Mouse (Mus musculus): ENCODE results near the gene Smim5. TPM values are rescaled to one million over a fixed set of nuclear protein-coding genes. Genes with fewer than 3 reads are reported as not detected.
"Not testable (repeated sequence)": the region's sequence is repeated elsewhere in the genome, so short reads cannot be mapped to it uniquely, and the experiment has no call there.

Gene Smim5
- total RNA-seq (2021) = under 1 TPM in 1 of 2 experiments, not detected in 1; 0.52 TPM
- long read RNA-seq, experiment 1 = 0 reads
- long read RNA-seq, experiment 2 = 0 reads

DNA sequence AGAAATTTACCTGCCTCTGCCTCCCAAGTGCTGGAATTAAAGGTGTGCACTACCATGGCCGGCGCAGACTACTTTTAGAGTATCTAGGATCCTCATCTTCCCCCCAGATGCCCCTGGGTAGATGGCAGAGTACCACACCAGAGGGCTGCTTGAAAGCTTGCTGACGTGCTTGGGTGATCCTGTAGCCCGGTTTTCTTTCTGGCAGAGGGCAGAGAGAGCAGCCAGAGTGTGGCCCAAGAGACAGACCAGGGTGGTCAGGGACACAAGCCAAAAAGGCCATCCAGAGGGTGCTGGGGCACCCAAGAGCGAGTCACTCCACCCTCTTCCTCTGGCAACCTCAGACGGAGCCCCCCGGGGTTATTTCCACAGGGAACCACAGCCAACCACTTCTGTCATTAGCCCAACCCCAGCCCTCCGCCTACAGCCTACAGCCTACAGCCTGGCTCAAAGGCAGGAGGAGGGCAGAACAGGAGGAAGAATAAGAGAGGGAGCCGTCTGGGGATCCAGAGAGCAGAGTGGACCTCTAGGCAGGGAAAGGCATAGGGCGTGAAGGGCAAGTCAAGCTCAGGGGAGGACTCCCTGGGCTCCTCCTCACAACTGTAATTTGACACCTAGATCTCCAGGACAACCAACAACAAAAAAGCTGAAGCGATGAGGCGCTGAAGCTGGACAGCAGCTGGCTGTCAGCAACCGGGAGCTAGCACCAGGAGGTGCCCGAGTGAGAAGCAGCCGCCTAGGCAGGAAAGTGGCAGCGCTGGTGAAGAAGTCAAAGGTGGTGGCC, at the start of gene Smim5:
TSS of gene Smim5 (plus strand) at position 481 of the 781 bp plus-strand sequence.
- intact Hi-C loops (cut with DNase I) = no loop called here
- H3K27ac ChIP-seq = no peak within 1 kb of the TSS

DNA sequence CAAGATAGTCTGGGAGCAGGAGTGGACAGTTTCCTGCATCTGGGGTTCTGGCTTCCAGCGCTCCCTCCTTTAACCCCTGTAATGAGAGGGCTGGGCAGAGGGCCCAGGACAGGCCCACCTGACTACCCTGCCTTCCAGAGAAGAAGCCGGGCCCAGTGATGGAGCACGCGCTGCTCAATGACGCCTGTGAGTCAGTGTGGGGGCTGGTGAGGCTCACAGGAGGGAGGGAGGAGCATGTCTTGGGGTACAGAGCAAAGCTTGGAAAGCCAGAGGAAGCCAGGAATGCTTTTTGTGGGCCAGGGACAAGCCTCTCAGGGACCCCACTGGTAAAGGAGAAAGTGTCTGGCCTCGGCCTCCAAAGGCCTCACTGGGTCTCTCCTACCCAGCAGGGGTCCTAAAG, 45.1 kb upstream of the Smim5 start:
- DNase-seq (ENCODE audit: extremely low spot score in 1 of 2, low spot score in 2 of 2) = peak; percentile 32 to 35
- intact Hi-C loops (cut with DNase I) = no loop called here
- TF ChIP-seq CTCF (IDR thresholded peaks at IDR 0.05) = no peak
- no peak overlapping the region for H3K27ac ChIP-seq
- no peak overlapping the region for H3K4me3 ChIP-seq

More for the DNA sequence above, at the start of gene Smim5:
- no peak for TF ChIP-seq CTCF (IDR thresholded peaks at IDR 0.05)
- no peak within 1 kb of the TSS for H3K4me3 ChIP-seq
- DNase-seq (ENCODE audit: extremely low spot score in 1 of 2, low spot score in 2 of 2) = no peak

DNA sequence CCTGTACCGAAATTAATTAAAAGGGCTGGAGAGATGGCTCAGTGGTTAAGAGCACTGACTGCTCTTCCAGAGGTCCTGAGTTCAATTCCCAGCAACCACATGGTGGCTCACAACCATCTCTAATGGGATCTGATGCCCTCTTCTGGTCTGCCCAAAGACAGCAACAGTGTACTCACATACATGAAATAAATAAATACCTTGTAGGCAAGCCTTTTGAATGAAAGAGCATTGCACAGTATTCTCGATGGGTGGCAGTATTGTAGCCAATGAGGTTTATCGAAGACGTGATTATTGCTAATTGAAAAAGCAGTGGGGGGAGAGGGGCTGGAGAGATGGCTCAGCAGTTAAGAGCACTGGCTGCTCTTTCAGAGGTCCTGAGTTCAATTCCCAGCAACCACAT, 42.6 kb upstream of the Smim5 start:
- intact Hi-C loops (cut with DNase I); DNase-seq (ENCODE audit: extremely low spot score in 1 of 2, low spot score in 2 of 2); H3K27ac ChIP-seq; H3K4me3 ChIP-seq: not testable (repeated sequence)

DNA sequence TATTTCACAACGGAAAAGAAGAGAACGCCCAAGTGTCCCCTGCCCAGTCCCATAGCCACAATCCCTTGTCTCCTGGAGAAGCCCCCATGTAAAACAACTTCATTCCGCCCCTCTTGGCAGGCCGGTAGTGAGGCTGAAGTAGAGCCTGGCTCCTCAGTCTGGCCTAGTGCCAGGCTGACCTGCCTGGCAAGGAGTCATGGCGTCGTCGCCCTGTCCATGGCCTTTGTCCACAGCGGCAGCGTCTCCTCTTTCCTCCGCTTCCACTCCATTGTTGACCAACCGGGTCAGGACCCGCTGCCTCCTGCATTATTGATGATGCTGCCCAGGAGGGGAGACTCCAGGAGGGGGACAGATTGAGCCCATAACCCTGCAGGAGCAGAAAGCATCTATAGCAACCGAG, 41.8 kb upstream of the Smim5 start:
- no peak for DNase-seq (ENCODE audit: extremely low spot score in 1 of 2, low spot score in 2 of 2)
- no peak overlapping the region for H3K4me3 ChIP-seq
- intact Hi-C loops (cut with DNase I) = no loop called here
- no peak for TF ChIP-seq CTCF (IDR thresholded peaks at IDR 0.05)
- no peak overlapping the region for H3K27ac ChIP-seq

DNA sequence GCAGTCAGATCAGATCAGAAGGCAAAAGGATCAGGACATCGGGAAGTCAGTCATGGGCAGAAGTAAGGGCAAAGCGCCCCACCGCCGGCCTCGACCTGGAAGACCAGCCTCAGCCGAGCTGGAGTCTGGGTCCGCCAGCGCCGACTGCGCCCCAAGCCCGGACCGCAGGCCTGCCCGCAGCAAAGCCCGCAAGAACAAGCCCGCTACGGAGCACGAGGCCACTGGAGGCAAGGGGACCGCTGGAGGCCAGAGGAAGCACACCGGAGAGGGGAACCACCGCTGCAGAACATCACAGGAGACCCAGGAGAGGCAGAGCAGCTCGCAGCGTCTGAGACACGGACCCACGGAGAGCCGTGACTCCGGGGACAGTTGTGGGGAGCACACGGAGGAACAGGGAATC, 41.4 kb upstream of the Smim5 start, which contains the start of gene Myo15b:
TSS of gene Myo15b (plus strand) at position 53 of the 400 bp plus-strand sequence.
- intact Hi-C loops (cut with DNase I) = no loop called here
- H3K4me3 ChIP-seq = no peak within 1 kb of the TSS

DNA sequence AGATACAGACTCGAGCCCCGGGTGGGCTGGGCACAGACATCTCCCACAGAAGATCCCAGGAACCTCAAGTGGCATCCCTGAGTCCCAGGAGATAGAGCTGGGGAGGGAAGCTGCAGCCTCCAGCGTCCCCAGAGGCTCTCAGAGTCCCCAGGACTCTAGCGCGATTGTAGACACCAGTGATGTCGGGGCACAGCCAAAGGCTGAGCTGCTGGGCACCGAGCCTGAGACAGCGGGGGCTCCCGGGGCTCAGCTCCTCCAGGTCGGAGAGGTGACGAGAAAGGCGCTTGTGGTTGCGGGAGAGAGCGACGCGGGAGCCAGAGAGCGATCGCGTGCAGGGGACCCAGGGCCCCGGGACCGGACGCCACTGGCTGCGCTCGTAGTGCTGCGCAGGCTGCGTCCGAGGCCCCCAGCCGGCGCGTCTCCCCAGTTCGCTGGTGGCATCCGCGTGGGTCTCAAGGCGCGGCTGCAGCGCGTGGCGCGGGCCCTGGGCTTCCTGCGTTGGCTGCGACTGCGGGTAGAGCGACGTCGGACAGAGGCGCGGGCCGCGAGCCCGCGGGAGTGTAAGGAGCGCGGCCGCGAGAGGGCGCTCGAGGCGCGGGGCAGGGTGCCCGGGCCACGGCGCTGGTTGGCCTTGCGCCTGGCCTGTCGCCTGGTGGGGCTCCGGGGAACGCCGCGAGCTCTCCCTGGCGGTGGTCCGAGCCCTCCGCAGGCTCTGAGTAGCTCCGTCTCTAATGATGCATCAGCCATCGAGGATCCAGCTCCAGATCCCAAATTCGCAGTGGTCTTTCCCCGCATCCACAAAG, 40.4 kb upstream of the Smim5 start:
- DNase-seq (ENCODE audit: extremely low spot score in 1 of 2, low spot score in 2 of 2) = peak; percentile 73 to 75
- Histone ChIP-seq H3K4me3 (peak overlapping the region; percentile 31; the same call in 1 of the 2 replicates), H3K27ac (no peak overlapping the region)
- intact Hi-C loops (cut with DNase I) = no loop called here
- TF ChIP-seq CTCF (IDR thresholded peaks at IDR 0.05) = peak; percentile 83

More for the DNA sequence above, 41.4 kb upstream of the Smim5 start, which contains the start of gene Myo15b:
- no peak for DNase-seq (ENCODE audit: extremely low spot score in 1 of 2, low spot score in 2 of 2)
- TF ChIP-seq CTCF (IDR thresholded peaks at IDR 0.05) = no peak
- no peak within 1 kb of the TSS for H3K27ac ChIP-seq

DNA sequence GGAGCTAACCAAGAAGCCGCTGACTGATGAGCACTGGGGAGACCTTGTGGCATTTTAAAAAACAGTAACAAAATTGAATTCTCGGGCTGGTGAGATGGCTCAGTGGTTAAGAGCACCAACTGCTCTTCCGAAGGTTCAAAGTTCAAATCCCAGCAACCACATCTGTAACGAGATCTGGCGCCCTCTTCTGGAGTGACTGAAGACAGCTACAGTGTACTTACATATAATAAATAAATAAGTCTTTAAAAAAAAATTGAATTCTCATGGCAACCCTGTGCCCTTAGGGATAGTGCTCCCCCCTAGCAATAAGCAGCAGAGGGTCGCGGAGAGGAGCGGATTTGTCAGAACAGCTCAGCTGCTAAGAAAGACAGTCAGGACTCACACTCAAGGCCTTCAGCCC, 35.9 kb upstream of the Smim5 start:
- DNase-seq (ENCODE audit: extremely low spot score in 1 of 2, low spot score in 2 of 2) = no peak
- peak; percentile 25; the same call in 1 of the 2 replicates for TF ChIP-seq CTCF (IDR thresholded peaks at IDR 0.05)
- intact Hi-C loops (cut with DNase I) = no loop called here
- H3K27ac ChIP-seq = no peak overlapping the region
- H3K4me3 ChIP-seq = no peak overlapping the region

DNA sequence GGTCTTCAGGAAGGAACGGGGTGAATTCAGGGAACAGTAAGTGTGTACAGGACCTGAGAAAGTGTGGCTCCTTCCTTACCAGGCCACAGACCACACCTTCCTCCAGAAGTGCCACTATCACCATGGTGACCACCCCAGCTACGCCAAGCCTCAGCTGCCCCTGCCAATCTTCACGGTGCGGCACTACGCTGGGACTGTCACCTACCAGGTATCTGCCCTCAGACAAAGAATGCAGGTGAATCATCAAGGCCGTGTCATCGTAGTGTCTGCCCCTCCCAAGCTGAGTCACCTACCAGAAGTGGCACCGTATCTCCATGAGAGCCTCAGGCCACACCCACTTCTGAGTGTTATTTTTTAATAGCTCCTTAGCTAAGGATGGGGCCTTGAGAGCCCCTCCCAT, 30.4 kb upstream of the Smim5 start:
- no peak overlapping the region for H3K27ac ChIP-seq
- no peak for DNase-seq (ENCODE audit: extremely low spot score in 1 of 2, low spot score in 2 of 2)
- TF ChIP-seq CTCF (IDR thresholded peaks at IDR 0.05) = no peak
- intact Hi-C loops (cut with DNase I) = no loop called here
- H3K4me3 ChIP-seq = no peak overlapping the region

DNA sequence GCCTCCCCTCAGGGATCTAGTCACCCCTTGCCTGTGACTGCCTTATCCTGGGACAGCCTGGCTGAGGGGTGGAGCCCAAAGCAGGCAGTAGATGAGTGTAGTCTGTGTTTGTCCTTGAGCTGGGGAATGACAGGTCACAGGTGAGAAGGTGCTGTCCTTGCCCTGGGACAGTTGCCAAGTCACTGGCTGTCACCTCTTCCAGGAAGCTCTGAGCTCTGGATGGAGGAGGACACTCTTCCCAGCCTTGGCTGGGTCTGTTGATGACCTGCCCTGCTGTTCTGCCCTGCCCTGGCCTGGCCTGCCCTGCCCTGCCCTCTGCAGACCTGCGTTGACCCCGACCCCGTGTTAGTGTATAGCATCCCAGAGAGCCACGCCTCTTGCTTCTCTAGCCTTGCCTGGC, 27.3 kb upstream of the Smim5 start:
- Histone ChIP-seq H3K4me3 (no peak overlapping the region), H3K27ac (no peak overlapping the region)
- no peak for DNase-seq (ENCODE audit: extremely low spot score in 1 of 2, low spot score in 2 of 2)
- intact Hi-C loops (cut with DNase I) = no loop called here
- TF ChIP-seq CTCF (IDR thresholded peaks at IDR 0.05) = no peak

DNA sequence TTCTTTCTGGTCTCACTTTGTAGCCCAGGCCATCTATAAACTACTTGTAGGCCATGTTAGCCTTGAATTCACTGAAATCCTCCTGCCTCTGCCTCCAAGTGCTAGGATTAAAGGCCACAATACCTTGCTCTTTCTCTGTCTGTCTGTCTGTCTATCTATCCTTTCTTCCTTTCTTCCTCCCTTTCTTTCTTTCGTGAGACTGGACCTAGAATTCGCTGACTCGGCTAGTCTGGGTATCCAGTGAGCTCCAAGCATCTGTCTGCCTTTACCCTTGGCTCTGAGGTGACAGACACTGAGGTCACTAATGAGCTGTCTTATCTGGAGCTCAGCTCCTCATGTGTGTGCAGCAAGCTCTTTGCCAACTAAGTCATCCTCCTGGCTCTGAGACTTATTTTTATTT, 23.8 kb upstream of the Smim5 start:
- H3K27ac ChIP-seq = no peak overlapping the region
- no peak for DNase-seq (ENCODE audit: extremely low spot score in 1 of 2, low spot score in 2 of 2)
- intact Hi-C loops (cut with DNase I) = no loop called here
- no peak for TF ChIP-seq CTCF (IDR thresholded peaks at IDR 0.05)
- H3K4me3 ChIP-seq = no peak overlapping the region

DNA sequence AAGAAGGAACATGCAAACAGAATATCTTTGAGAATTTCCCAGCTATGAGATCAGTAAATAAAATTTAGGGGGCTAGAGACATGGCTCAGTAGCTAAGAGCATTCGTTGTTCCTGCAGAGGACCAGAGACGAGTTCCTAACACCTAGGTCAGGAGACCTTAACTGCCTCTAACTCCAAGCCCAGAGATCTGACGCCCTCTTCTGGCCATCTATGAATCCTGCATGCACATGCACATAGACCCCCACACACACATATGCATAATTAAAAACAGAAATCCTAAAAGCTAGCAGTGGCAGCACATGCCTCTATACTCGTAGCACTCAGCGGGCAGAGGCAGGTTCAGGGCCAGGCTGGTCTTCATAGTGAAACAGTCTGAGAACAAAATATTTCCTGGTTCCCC, 23.3 kb upstream of the Smim5 start:
- DNase-seq (ENCODE audit: extremely low spot score in 1 of 2, low spot score in 2 of 2) = no peak
- TF ChIP-seq CTCF (IDR thresholded peaks at IDR 0.05) = no peak
- intact Hi-C loops (cut with DNase I) = no loop called here
- H3K4me3 ChIP-seq = no peak overlapping the region
- H3K27ac ChIP-seq = no peak overlapping the region

DNA sequence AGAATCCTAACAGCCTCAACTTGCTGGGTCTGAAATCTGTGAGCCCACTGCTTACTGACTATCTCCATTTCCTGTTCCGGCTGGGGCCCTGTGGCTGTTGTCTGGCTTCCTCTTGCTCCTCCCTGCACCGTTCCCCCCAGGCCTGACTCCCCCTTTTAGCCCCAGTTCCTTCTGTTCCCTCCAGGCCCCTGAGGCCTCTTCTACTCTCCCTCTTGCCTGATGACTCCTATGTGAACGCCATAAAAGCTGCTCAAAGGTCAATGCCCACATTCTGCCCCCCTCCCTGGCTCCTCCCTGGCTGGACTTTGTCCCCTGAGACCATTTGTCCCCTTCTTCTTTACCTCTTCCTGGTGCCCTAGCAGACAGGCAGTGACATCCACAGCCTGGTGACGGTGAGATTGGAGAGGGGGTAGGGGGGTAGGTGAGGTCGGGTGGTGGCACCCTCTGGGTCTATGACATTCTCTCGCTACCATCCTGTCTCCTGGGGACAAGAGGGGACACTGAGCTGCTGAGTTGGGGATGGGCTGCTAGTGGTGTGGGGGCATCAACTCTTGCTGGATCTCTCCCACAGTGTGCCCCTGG, 22.5 kb upstream of the Smim5 start:
- DNase-seq (ENCODE audit: extremely low spot score in 1 of 2, low spot score in 2 of 2) = no peak
- intact Hi-C loops (cut with DNase I) = no loop called here
- no peak overlapping the region for H3K4me3 ChIP-seq
- no peak overlapping the region for H3K27ac ChIP-seq
- no peak for TF ChIP-seq CTCF (IDR thresholded peaks at IDR 0.05)

Data from left cerebral cortex, adult 2 months (tissue).